Mouse (Mus musculus): ENCODE measurements around the gene Isyna1.

GRCm38 (mm10) chr8:70615281-70615680 lies 21.1 kb downstream of the Isyna1 start:
- TF ChIP-seq ETS1 (IDR thresholded peaks at IDR 0.05; ENCODE audit: low read depth, low read length), result no peak
- no peak for TF ChIP-seq TAL1 (IDR thresholded peaks at IDR 0.05; ENCODE audit: low read length)
- TF ChIP-seq CHD2 (IDR thresholded peaks at IDR 0.05; ENCODE audit: low read length), result no peak
- TF ChIP-seq RAD21 (IDR thresholded peaks at IDR 0.05; ENCODE audit: low read depth, low read length), result no peak

Measured in MEL (cell line).